Mouse (Mus musculus) spleen, postnatal 36 days (tissue): ENCODE measurements around the gene Parl.

ENCODE experiments used
- DNase-seq, 2 experiments: peaks; one replicate each; pipeline ENCODE4 v3.0.0; 2022; ENCODE audit warnings: low spot score in 2 of 2, mixed read lengths in 1 of 2

Parl gene

DNA sequence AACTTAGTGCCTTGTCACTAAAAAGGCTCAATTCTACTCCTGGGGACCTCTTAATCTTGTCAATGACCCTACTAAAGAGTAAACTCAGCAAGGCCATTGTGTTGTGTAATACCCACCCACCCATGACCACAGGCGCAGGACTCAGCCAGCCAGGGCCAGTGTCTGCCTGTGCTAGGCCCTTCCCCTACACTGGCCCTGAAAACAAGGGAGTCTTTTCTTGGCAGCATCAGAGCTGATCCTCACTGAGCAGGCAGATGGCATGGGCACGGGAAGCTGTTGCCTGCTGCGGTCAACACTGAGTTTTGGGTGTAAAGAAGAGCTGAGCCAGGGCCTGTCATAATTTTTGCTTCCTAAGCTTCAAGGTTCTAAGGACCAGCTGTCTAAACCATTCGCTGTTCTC, 64.8 kb downstream of the Parl start:
- DNase-seq = no peak

DNA sequence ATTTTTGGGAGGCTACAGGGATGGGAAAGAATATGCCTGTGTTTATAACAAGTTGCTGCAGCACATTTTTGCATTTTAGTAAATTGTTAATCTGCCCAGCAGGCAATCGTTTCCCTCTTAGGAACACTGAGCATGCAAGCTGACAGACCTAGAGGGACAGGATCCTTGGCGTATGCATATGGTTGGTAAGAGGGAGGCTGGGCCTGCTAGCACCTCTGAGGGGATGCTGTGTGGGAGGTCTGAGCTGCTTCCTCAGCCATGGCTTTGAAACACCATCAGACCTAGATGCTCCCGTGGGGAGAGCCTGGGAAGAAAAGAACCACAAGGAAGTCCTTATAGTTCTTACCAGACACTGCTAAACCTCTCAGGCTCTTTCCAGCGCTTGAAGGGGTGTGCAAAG, 67.8 kb downstream of the Parl start:
- no peak for DNase-seq
